Mouse (Mus musculus) small intestine, adult 2 months (tissue): ENCODE measurements around the gene Fam57b.

Experiments
- CTCF ChIP-seq: fragments of 200-500 bp; IDR thresholded peaks from 2 replicates; pipeline ENCODE4 v1.5.1; 2012; ENCODE audit warnings: low read depth, mild to moderate bottlenecking, control low read depth, inconsistent platforms, low read length, moderate library complexity, mixed read lengths; ENCODE audit not compliant: insufficient replicate concordance, insufficient read length; ENCODE audit errors: extremely low read depth
- POLR2A ChIP-seq: fragments of 200-500 bp; IDR thresholded peaks from 2 replicates; pipeline ENCODE4 v1.6.1; 2012; ENCODE audit warnings: low read depth, mild to moderate bottlenecking, control low read depth, inconsistent platforms, low read length, moderate library complexity

DNA sequence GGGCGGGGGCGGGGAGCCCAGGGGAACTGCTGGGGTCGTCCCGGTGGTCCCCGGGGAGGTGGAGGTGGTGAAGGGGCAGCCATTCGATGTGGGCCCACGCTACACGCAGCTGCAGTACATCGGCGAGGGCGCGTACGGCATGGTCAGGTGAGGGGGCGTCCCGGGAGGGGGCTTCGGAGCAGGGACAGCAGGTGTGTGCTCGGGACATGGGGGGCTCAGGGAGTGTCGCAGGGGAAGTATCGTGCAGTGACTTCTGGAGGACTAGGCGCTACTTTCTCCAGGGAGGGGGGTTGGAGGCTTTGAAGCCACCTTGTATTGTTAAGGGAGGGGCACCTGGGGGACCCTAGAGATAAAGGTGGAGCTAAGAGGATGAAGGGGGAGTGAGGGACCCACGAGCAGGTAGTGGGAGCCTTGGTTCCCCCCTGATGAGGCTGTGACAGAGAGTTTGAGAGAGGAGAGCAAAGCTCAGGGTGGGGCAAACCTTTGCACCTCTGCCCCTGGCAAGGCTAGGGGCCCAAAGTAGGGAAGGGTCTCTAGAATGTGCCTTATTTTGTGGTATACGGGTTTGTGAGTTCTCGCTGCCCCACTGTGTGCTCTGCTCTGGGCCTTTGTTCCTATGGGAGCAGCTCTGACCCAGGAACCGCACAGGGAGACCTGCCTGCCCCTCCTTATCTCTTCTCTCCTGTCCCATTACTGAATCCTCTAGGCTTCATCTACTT lies 37.6 kb upstream of the Fam57b start:
- TF ChIP-seq CTCF (no peak), POLR2A (no peak; the same call in 1 of the 2 replicates)
